Mouse (Mus musculus) thymus, postnatal 14 days (tissue): Measurements from ENCODE around the gene Ggps1.
"Not testable (repeated sequence)": the region's sequence is repeated elsewhere in the genome, so short reads cannot be mapped to it uniquely, and the experiment has no call there.

ENCODE experiments used
- DNase-seq: peaks from one replicate; pipeline ENCODE4 v3.0.0; 2021

Gene Ggps1

GRCm38 (mm10) chr13:14035875-14036630 is 27.2 kb downstream of the Ggps1 start:
- no peak for DNase-seq

GRCm38 (mm10) chr13:14035352-14035751 is 27.9 kb downstream of the Ggps1 start:
- not testable (repeated sequence) for DNase-seq

GRCm38 (mm10) chr13:14034073-14034348 is 29.3 kb downstream of the Ggps1 start:
- DNase-seq, result no peak

- DNase-seq, result no peak
Measured at GRCm38 (mm10) chr13:14033309-14034072, 29.8 kb downstream of the Ggps1 start.

GRCm38 (mm10) chr13:14026154-14026820 is 37.0 kb downstream of the Ggps1 start:
- no peak for DNase-seq

- no peak for DNase-seq
Measured at GRCm38 (mm10) chr13:14025554-14025953, 37.7 kb downstream of the Ggps1 start.

- not testable (repeated sequence) for DNase-seq
Measured at GRCm38 (mm10) chr13:14021417-14021816, 41.9 kb downstream of the Ggps1 start.

- DNase-seq, result no peak
Measured at GRCm38 (mm10) chr13:14018852-14019251, 44.4 kb downstream of the Ggps1 start.

- no peak for DNase-seq
Measured at GRCm38 (mm10) chr13:14018283-14018682, 45.0 kb downstream of the Ggps1 start.

GRCm38 (mm10) chr13:14015609-14016008 is 47.7 kb downstream of the Ggps1 start:
- no peak for DNase-seq

GRCm38 (mm10) chr13:14014540-14014939 is 48.7 kb downstream of the Ggps1 start:
- DNase-seq, result no peak

GRCm38 (mm10) chr13:14014001-14014400 is 49.3 kb downstream of the Ggps1 start:
- no peak for DNase-seq

- DNase-seq, result no peak
Measured at GRCm38 (mm10) chr13:14011454-14011995, 51.8 kb downstream of the Ggps1 start.

- DNase-seq, result no peak
Measured at GRCm38 (mm10) chr13:14006056-14006455, 57.2 kb downstream of the Ggps1 start.

GRCm38 (mm10) chr13:14004999-14005398 is 58.3 kb downstream of the Ggps1 start:
- no peak for DNase-seq

GRCm38 (mm10) chr13:14004086-14004485 is 59.2 kb downstream of the Ggps1 start:
- no peak for DNase-seq

- no peak for DNase-seq
Measured at GRCm38 (mm10) chr13:14002706-14003105, 60.6 kb downstream of the Ggps1 start.
